Mouse (Mus musculus): ENCODE measurements at regions not wholly inside any gene's neighbourhood (a gene's known extent, or its start where the extent isn't known, plus 50 kb on each side); places are given as distances from the start of the nearest gene placed in this dataset.

GRCm38 (mm10) chr13:101836992-101837391, 69.0 kb upstream of the Pik3r1 start:
- TF ChIP-seq EP300 (IDR thresholded peaks at IDR 0.05; ENCODE audit: low read depth) (no peak), CTCF (IDR thresholded peaks at IDR 0.05; ENCODE audit: low read depth) (no peak)

Data from liver, postnatal 0 days (tissue).